Mouse (Mus musculus): ENCODE measurements around the gene Banf2.

Banf2 gene

GRCm38 (mm10) chr2:144032664-144033063 lies at the start of gene Banf2:
TSS of gene Banf2 (plus strand) at chr2:144033059.
- no peaks in the 10 kb centered on the region for H3K4me1 ChIP-seq (replicated peaks; ENCODE audit: low read depth, low read length)
- no peaks in the 10 kb centered on the region for H3K36me3 ChIP-seq (ENCODE audit: insufficient read depth, low read length)
- no peaks in the 10 kb centered on the region for H3K9me3 ChIP-seq (ENCODE audit: low read length)
- no peak within 1 kb of the TSS for H3K4me3 ChIP-seq (replicated peaks; ENCODE audit: low read length)
- TF ChIP-seq NANOG (IDR thresholded peaks at IDR 0.05; ENCODE audit: borderline replicate concordance, low read length) (no peak), CTCF (conservative IDR thresholded peaks at IDR 0.05; ENCODE audit: low read length) (no peak), POU5F1 (IDR thresholded peaks at IDR 0.05; ENCODE audit: borderline replicate concordance, low read length) (no peak)
- H3K27me3 ChIP-seq (ENCODE audit: insufficient read depth, low read length) = 0 out of 2 replicates have a peak, but pooled peaks cover 6% of the 10 kb centered on the region

- peaks cover 91% of the 10 kb centered on the region for H3K36me3 ChIP-seq (ENCODE audit: insufficient read depth, low read length)
- H3K4me3 ChIP-seq (replicated peaks; ENCODE audit: low read length) = no peak overlapping the region
- H3K27me3 ChIP-seq (ENCODE audit: insufficient read depth, low read length) = no peaks in the 10 kb centered on the region
- H3K9me3 ChIP-seq (ENCODE audit: low read length) = no peaks in the 10 kb centered on the region
- peaks cover 31% of the 10 kb centered on the region for H3K4me1 ChIP-seq (replicated peaks; ENCODE audit: low read depth, low read length)
- TF ChIP-seq CTCF (conservative IDR thresholded peaks at IDR 0.05; ENCODE audit: low read length) = no peak
- no peak for TF ChIP-seq NANOG (IDR thresholded peaks at IDR 0.05; ENCODE audit: borderline replicate concordance, low read length)
- TF ChIP-seq POU5F1 (IDR thresholded peaks at IDR 0.05; ENCODE audit: borderline replicate concordance, low read length) = no peak
Observed at GRCm38 (mm10) chr2:143983482-143983881, 49.4 kb upstream of the Banf2 start.

GRCm38 (mm10) chr2:143987485-143987884 lies 45.4 kb upstream of the Banf2 start:
- Histone ChIP-seq H3K27me3 (ENCODE audit: insufficient read depth, low read length) (no peaks in the 10 kb centered on the region), H3K36me3 (ENCODE audit: insufficient read depth, low read length) (peaks cover 69% of the 10 kb centered on the region), H3K9me3 (ENCODE audit: low read length) (no peaks in the 10 kb centered on the region), H3K4me3 (replicated peaks; ENCODE audit: low read length) (no peak overlapping the region), H3K4me1 (replicated peaks; ENCODE audit: low read depth, low read length) (peaks cover 29% of the 10 kb centered on the region)
- TF ChIP-seq POU5F1 (IDR thresholded peaks at IDR 0.05; ENCODE audit: borderline replicate concordance, low read length) (no peak), CTCF (conservative IDR thresholded peaks at IDR 0.05; ENCODE audit: low read length) (no peak), NANOG (IDR thresholded peaks at IDR 0.05; ENCODE audit: borderline replicate concordance, low read length) (no peak)

- Histone ChIP-seq H3K36me3 (ENCODE audit: insufficient read depth, low read length) (peaks cover 63% of the 10 kb centered on the region), H3K4me3 (replicated peaks; ENCODE audit: low read length) (no peak overlapping the region), H3K27me3 (ENCODE audit: insufficient read depth, low read length) (no peaks in the 10 kb centered on the region), H3K4me1 (replicated peaks; ENCODE audit: low read depth, low read length) (peaks cover 24% of the 10 kb centered on the region), H3K9me3 (ENCODE audit: low read length) (no peaks in the 10 kb centered on the region)
- TF ChIP-seq CTCF (conservative IDR thresholded peaks at IDR 0.05; ENCODE audit: low read length) (no peak), POU5F1 (IDR thresholded peaks at IDR 0.05; ENCODE audit: borderline replicate concordance, low read length) (no peak), NANOG (IDR thresholded peaks at IDR 0.05; ENCODE audit: borderline replicate concordance, low read length) (no peak)
Observed at GRCm38 (mm10) chr2:143988016-143988415, 44.8 kb upstream of the Banf2 start.

- no peak overlapping the region for H3K4me3 ChIP-seq (replicated peaks; ENCODE audit: low read length)
- H3K27me3 ChIP-seq (ENCODE audit: insufficient read depth, low read length) = no peaks in the 10 kb centered on the region
- peaks cover 5% of the 10 kb centered on the region; the same call in 1 of the 2 replicates for H3K4me1 ChIP-seq (replicated peaks; ENCODE audit: low read depth, low read length)
- TF ChIP-seq NANOG (IDR thresholded peaks at IDR 0.05; ENCODE audit: borderline replicate concordance, low read length) = no peak
- TF ChIP-seq CTCF (conservative IDR thresholded peaks at IDR 0.05; ENCODE audit: low read length) = no peak
- TF ChIP-seq POU5F1 (IDR thresholded peaks at IDR 0.05; ENCODE audit: borderline replicate concordance, low read length) = no peak
- no peaks in the 10 kb centered on the region for H3K9me3 ChIP-seq (ENCODE audit: low read length)
- H3K36me3 ChIP-seq (ENCODE audit: insufficient read depth, low read length) = peaks cover 36% of the 10 kb centered on the region
Observed at GRCm38 (mm10) chr2:143990997-143991396, 41.9 kb upstream of the Banf2 start.

GRCm38 (mm10) chr2:143991964-143992672 lies 40.7 kb upstream of the Banf2 start:
- Histone ChIP-seq H3K4me3 (replicated peaks; ENCODE audit: low read length) (no peak overlapping the region), H3K9me3 (ENCODE audit: low read length) (no peaks in the 10 kb centered on the region), H3K27me3 (ENCODE audit: insufficient read depth, low read length) (no peaks in the 10 kb centered on the region), H3K4me1 (replicated peaks; ENCODE audit: low read depth, low read length) (peaks cover 5% of the 10 kb centered on the region; the same call in 1 of the 2 replicates), H3K36me3 (ENCODE audit: insufficient read depth, low read length) (peaks cover 24% of the 10 kb centered on the region)
- TF ChIP-seq CTCF (conservative IDR thresholded peaks at IDR 0.05; ENCODE audit: low read length) (no peak), POU5F1 (IDR thresholded peaks at IDR 0.05; ENCODE audit: borderline replicate concordance, low read length) (no peak), NANOG (IDR thresholded peaks at IDR 0.05; ENCODE audit: borderline replicate concordance, low read length) (no peak)

GRCm38 (mm10) chr2:143992977-143993376 lies 39.9 kb upstream of the Banf2 start:
- H3K4me3 ChIP-seq (replicated peaks; ENCODE audit: low read length) = no peak overlapping the region
- peaks cover 5% of the 10 kb centered on the region; the same call in 1 of the 2 replicates for H3K4me1 ChIP-seq (replicated peaks; ENCODE audit: low read depth, low read length)
- H3K27me3 ChIP-seq (ENCODE audit: insufficient read depth, low read length) = no peaks in the 10 kb centered on the region
- peaks cover 16% of the 10 kb centered on the region for H3K36me3 ChIP-seq (ENCODE audit: insufficient read depth, low read length)
- no peaks in the 10 kb centered on the region for H3K9me3 ChIP-seq (ENCODE audit: low read length)
- TF ChIP-seq CTCF (conservative IDR thresholded peaks at IDR 0.05; ENCODE audit: low read length) (no peak), POU5F1 (IDR thresholded peaks at IDR 0.05; ENCODE audit: borderline replicate concordance, low read length) (no peak), NANOG (IDR thresholded peaks at IDR 0.05; ENCODE audit: borderline replicate concordance, low read length) (no peak)

GRCm38 (mm10) chr2:144002229-144002984 lies 30.5 kb upstream of the Banf2 start:
- no peak overlapping the region for H3K4me3 ChIP-seq (replicated peaks; ENCODE audit: low read length)
- 0 out of 2 replicates have a peak, but pooled peaks cover under 1% of the 10 kb centered on the region for H3K36me3 ChIP-seq (ENCODE audit: insufficient read depth, low read length)
- no peaks in the 10 kb centered on the region for H3K27me3 ChIP-seq (ENCODE audit: insufficient read depth, low read length)
- no peaks in the 10 kb centered on the region for H3K9me3 ChIP-seq (ENCODE audit: low read length)
- TF ChIP-seq POU5F1 (IDR thresholded peaks at IDR 0.05; ENCODE audit: borderline replicate concordance, low read length) = no peak
- TF ChIP-seq CTCF (conservative IDR thresholded peaks at IDR 0.05; ENCODE audit: low read length) = no peak
- TF ChIP-seq NANOG (IDR thresholded peaks at IDR 0.05; ENCODE audit: borderline replicate concordance, low read length) = no peak
- H3K4me1 ChIP-seq (replicated peaks; ENCODE audit: low read depth, low read length) = peaks cover 60% of the 10 kb centered on the region
